Mouse (Mus musculus) kidney, embryonic 14.5 days (tissue): ENCODE results near the gene Clec3b. TPM values are rescaled to one million over a fixed set of nuclear protein-coding genes. Genes with fewer than 3 reads are reported as not detected.
A peak's percentile ranks its signal among the peaks of the same experiment; 100 is the strongest.

Source experiments
- ATAC-seq: fragments of 200-750 bp; cut with Nextera tagmentation; 2 replicates; pipeline ENCODE4 v1.8.0; 2017; ENCODE audit warnings: moderate number of reproducible peaks, mild to moderate bottlenecking, moderate TSS enrichment, moderate library complexity; ENCODE audit not compliant: low FRiP score, low TSS enrichment
- H3K27ac ChIP-seq: fragments of 300-500 bp; sonication (generic); 2 replicates; pipeline ENCODE4 v1.5.1; 2014; ENCODE audit warnings: low read depth, mild to moderate bottlenecking, low read length, moderate library complexity, mixed read lengths
- H3K27me3 ChIP-seq: fragments of 300-500 bp; sonication (generic); 2 replicates; pipeline ENCODE4 v1.6.1; 2014; ENCODE audit warnings: mild to moderate bottlenecking, low read length; ENCODE audit not compliant: control insufficient read depth, insufficient read depth
- H3K36me3 ChIP-seq: fragments of 300-500 bp; sonication (generic); 2 replicates; pipeline ENCODE4 v1.6.1; 2014; ENCODE audit warnings: low read length, mixed read lengths; ENCODE audit not compliant: control insufficient read depth, insufficient read depth
- H3K4me1 ChIP-seq: fragments of 300-500 bp; sonication (generic); 2 replicates; pipeline ENCODE4 v1.6.1; 2014; ENCODE audit warnings: low read length, mixed read lengths; ENCODE audit not compliant: control insufficient read depth, insufficient read depth
- H3K4me2 ChIP-seq: fragments of 300-500 bp; sonication (generic); replicated peaks from 2 replicates; pipeline ENCODE4 v1.6.1; 2014; ENCODE audit warnings: low read depth, mild to moderate bottlenecking, low read length
- H3K4me3 ChIP-seq: fragments of 300-500 bp; sonication (generic); 2 replicates; pipeline ENCODE4 v1.5.1; 2014; ENCODE audit warnings: mild to moderate bottlenecking, low read length
- H3K9ac ChIP-seq: fragments of 300-500 bp; sonication (generic); 2 replicates; pipeline ENCODE4 v1.6.1; 2014; ENCODE audit warnings: low read depth, mild to moderate bottlenecking, low read length, moderate library complexity
- H3K9me3 ChIP-seq: fragments of 300-500 bp; sonication (generic); 2 replicates; pipeline ENCODE4 v1.6.1; 2016; ENCODE audit warnings: low read length; ENCODE audit not compliant: control insufficient read depth
- WGBS: fragments of 180-500 bp; shearing (Covaris S2); extraction: QIAGEN DNeasy Blood & Tissue Kit; methylation state at CpG from one replicate; pipeline ENCODE4 v1.1.7; 2014; 5-methylcytosine and 5-hydroxymethylcytosine counted together
- polyA plus RNA-seq: library from polyadenylated mRNA; unstranded; fragments of >200 nt; fragmentation: Nextera tagmentation; extraction: Ambion mirVana; gene quantifications from 2 replicates; pipeline ENCODE4 v1.2.1, GENCODE M21; 2014

Gene Clec3b
- polyA plus RNA-seq, 1 experiment from 2014 or later: not detected

DNA sequence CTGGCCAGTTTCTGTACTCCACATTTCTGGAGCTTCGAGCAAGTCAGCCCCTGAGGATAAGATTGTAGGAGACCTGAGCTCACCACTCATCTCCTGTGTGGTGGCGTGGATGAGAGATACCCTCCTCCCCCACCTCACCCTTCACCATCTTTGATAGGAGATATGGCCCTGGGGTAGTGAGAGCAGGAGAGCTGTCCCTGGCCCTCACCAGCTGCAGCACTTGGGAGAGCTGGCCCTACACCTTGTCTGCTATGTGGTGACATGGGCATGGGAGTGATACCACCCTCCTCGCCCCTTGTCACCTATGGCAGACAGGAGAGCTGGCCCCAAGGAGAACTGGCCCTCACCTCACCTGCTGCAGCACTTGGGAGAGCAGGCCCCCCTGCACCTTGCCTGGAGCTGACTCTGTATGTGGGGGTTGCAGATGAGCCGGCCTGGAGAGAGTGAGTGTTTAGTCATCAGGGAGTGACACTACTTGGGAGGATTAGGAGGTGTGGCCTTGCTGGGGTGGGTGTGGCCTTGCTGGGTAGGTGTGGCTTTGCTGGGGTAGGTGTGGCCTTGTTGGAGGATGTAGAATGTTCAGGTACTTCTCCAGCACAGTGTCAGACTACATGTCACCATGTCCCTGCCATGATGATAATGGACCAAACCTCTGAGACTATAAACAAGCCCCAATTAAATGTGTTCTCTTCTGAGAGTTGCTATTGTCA, 12.4 kb downstream of the Clec3b start:
- 77% methylated on average over 4 of the region's 4 CpGs for WGBS
- Histone ChIP-seq H3K9ac (no peak overlapping the region), H3K36me3 (no peaks in the 10 kb centered on the region), H3K9me3 (no peaks in the 10 kb centered on the region), H3K27ac (no peak overlapping the region), H3K4me1 (no peaks in the 10 kb centered on the region), H3K4me2 (no peak overlapping the region), H3K4me3 (no peak overlapping the region), H3K27me3 (no peaks in the 10 kb centered on the region)
- no peak for ATAC-seq

DNA sequence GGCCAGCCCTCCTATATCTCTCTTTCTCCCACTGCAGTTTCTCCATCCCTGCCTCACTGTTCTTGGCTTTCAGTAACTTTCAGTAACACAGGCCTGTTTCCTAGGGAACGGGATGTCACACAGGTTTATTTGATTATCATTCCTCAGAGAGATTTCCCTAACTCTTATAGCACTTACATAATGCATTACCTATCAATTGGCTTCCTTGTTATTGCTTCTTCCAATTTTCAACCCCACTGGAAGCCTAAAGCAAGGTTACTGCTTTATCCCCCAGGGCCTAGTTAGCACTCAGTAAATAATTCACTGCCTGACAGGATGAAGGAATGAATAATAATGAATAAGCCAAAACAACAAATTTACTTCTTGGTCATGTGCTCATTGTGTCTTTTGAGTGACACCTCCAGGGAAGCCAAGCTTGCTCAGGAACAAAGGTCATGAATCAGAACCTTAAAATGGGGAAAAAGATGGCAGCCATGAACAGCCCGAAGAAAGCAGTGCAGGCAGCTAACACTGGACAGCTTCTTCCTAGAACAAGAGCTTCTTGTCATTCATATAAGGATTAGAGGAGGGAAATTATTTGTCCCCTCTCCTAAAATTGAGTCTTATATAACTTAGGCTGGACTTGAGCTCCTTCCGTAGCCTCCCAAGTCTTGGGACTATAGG, 15.2 kb downstream of the Clec3b start:
- H3K9me3 ChIP-seq: no peaks in the 10 kb centered on the region
- 0 out of 2 replicates have a peak, but pooled peaks have one; percentile 25 for ATAC-seq
- WGBS: 74% methylated on average over 3 of the region's 3 CpGs
- no peaks in the 10 kb centered on the region for H3K4me1 ChIP-seq
- no peak overlapping the region for H3K27ac ChIP-seq
- no peaks in the 10 kb centered on the region for H3K36me3 ChIP-seq
- no peak overlapping the region for H3K4me3 ChIP-seq
- H3K27me3 ChIP-seq: no peaks in the 10 kb centered on the region
- H3K9ac ChIP-seq: no peak overlapping the region
- no peak overlapping the region for H3K4me2 ChIP-seq

DNA sequence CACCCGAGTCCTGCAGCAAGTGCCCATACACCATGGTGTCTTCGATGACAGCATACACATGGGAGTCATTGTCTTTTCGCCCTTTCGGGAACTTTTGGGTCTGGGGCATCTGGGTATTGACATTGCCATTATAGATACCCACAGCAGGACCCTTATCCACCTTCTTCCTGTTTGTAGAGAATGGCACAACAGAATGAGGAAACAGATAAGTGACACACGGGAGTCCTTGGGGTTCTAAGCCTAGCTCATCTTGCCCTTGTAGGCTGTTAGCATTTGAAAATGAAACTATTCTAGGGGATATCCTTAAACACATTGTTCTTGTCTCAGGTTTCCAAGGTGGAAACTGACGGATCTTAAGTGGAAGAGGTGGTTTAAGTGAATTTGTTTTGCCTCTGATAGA, 23.0 kb downstream of the Clec3b start:
- no peak overlapping the region for H3K9ac ChIP-seq
- no peak for ATAC-seq
- 92% methylated on average over 6 of the region's 6 CpGs for WGBS
- no peaks in the 10 kb centered on the region for H3K9me3 ChIP-seq
- H3K4me2 ChIP-seq: no peak overlapping the region
- H3K4me1 ChIP-seq: no peaks in the 10 kb centered on the region
- no peaks in the 10 kb centered on the region for H3K36me3 ChIP-seq
- no peak overlapping the region for H3K4me3 ChIP-seq
- no peak overlapping the region for H3K27ac ChIP-seq
- no peaks in the 10 kb centered on the region for H3K27me3 ChIP-seq

- 89% methylated on average over 4 of the region's 4 CpGs for WGBS
- Histone ChIP-seq H3K9me3 (no peaks in the 10 kb centered on the region), H3K4me1 (no peaks in the 10 kb centered on the region), H3K36me3 (no peaks in the 10 kb centered on the region), H3K27me3 (no peaks in the 10 kb centered on the region), H3K4me3 (no peak overlapping the region), H3K27ac (no peak overlapping the region), H3K9ac (no peak overlapping the region), H3K4me2 (no peak overlapping the region)
- ATAC-seq: no peak
Measured at GRCm38 (mm10) chr9:123174356-123174755, 23.6 kb downstream of the Clec3b start.

- Histone ChIP-seq H3K9me3 (no peaks in the 10 kb centered on the region), H3K4me3 (no peak overlapping the region), H3K9ac (no peak overlapping the region), H3K4me2 (no peak overlapping the region), H3K27ac (no peak overlapping the region), H3K27me3 (no peaks in the 10 kb centered on the region), H3K36me3 (no peaks in the 10 kb centered on the region), H3K4me1 (no peaks in the 10 kb centered on the region)
- WGBS: 89% methylated on average over 9 of the region's 9 CpGs
- no peak for ATAC-seq
Measured at GRCm38 (mm10) chr9:123177380-123178048, 26.8 kb downstream of the Clec3b start.

GRCm38 (mm10) chr9:123180003-123180402, 29.3 kb downstream of the Clec3b start:
- no peak overlapping the region for H3K27ac ChIP-seq
- H3K36me3 ChIP-seq: no peaks in the 10 kb centered on the region
- H3K9me3 ChIP-seq: no peaks in the 10 kb centered on the region
- no peak overlapping the region for H3K9ac ChIP-seq
- 94% methylated on average over 6 of the region's 6 CpGs for WGBS
- no peaks in the 10 kb centered on the region for H3K4me1 ChIP-seq
- no peak overlapping the region for H3K4me2 ChIP-seq
- no peak overlapping the region for H3K4me3 ChIP-seq
- no peaks in the 10 kb centered on the region for H3K27me3 ChIP-seq
- no peak for ATAC-seq

DNA sequence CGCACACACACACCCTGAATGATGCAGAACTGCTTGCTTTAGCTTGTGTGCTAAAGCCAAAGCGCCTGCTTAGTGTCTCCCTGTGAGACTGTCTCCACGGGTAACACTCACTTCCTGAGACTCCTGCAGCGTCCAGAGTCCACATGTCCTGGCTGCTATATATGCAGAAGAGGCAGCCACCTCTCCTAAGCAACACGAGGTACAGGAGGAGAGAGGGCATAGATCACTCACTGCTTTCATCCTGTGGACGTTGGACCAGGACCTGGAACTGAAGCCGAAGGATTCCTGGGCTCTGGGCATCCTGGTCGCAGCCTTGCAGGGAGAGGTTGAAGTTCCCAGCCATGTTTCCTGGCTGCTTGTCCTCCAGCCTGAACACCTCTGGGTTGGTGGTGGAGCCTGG, 32.5 kb downstream of the Clec3b start:
- Histone ChIP-seq H3K9ac (no peak overlapping the region), H3K9me3 (no peaks in the 10 kb centered on the region), H3K27me3 (no peaks in the 10 kb centered on the region), H3K4me3 (no peak overlapping the region), H3K36me3 (no peaks in the 10 kb centered on the region), H3K4me2 (no peak overlapping the region), H3K27ac (no peak overlapping the region), H3K4me1 (no peaks in the 10 kb centered on the region)
- ATAC-seq: no peak
- 76% methylated on average over 8 of the region's 8 CpGs for WGBS

DNA sequence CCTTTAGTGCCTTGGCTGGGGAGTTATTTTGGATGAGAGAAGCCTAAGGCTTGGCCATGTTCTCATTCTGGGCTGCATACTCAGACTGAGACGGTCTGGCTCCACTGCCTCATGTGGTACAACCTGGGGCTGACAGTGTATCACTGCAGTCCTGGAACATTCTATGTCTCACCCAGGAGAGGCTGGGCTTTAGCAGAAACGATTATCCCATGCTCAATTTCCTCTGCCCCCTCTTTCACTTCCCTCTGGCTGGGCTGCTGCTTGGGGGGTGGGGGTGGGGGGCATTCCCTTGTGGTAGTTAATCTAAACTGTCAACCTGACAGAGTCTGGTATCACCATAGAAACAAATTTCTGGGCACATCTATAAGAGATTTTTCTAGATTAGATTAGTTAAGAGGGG, 34.8 kb downstream of the Clec3b start:
- H3K4me3 ChIP-seq: no peak overlapping the region

GRCm38 (mm10) chr9:123186151-123186550, 35.4 kb downstream of the Clec3b start:
- Histone ChIP-seq H3K27me3 (no peaks in the 10 kb centered on the region), H3K27ac (no peak overlapping the region), H3K36me3 (no peaks in the 10 kb centered on the region), H3K4me2 (no peak overlapping the region), H3K4me1 (no peaks in the 10 kb centered on the region), H3K9ac (no peak overlapping the region), H3K4me3 (no peak overlapping the region), H3K9me3 (no peaks in the 10 kb centered on the region)
- 87% methylated on average over 5 of the region's 5 CpGs for WGBS
- ATAC-seq: no peak

More for the DNA sequence above, 34.8 kb downstream of the Clec3b start:
- no peak overlapping the region for H3K4me2 ChIP-seq
- WGBS: 62% methylated on average over 2 of the region's 2 CpGs
- no peaks in the 10 kb centered on the region for H3K36me3 ChIP-seq
- H3K27me3 ChIP-seq: no peaks in the 10 kb centered on the region
- no peak for ATAC-seq
- H3K4me1 ChIP-seq: no peaks in the 10 kb centered on the region
- H3K9me3 ChIP-seq: no peaks in the 10 kb centered on the region
- no peak overlapping the region for H3K9ac ChIP-seq
- no peak overlapping the region for H3K27ac ChIP-seq
